Mouse (Mus musculus) ovary, adult 18-20 months (tissue): ENCODE results near the gene Slc38a7.
A peak's percentile ranks its signal among the peaks of the same experiment; 100 is the strongest.
"Not testable (repeated sequence)": the region's sequence is repeated elsewhere in the genome, so short reads cannot be mapped to it uniquely, and the experiment has no call there.

Experiments used
- DNase-seq: peaks from one replicate; pipeline ENCODE4 v3.0.0; 2022; ENCODE audit warnings: low spot score, mixed read lengths

The Slc38a7 gene

GRCm38 (mm10) chr8:95853102-95853843 lies at the start of gene Slc38a7:
TSS of gene Slc38a7 (minus strand) at chr8:95853539.
- DNase-seq, result peak; percentile 63

GRCm38 (mm10) chr8:95901864-95902263 lies 48.5 kb upstream of the Slc38a7 start:
- DNase-seq, result no peak

- DNase-seq, result no peak
These were observed 40.4 kb upstream of the Slc38a7 start for GRCm38 (mm10) chr8:95893701-95894100.

- DNase-seq, result peak; percentile 70
These were observed 35.2 kb upstream of the Slc38a7 start, which contains the start of gene Got2 for GRCm38 (mm10) chr8:95888285-95889136. TSS of gene Got2 (minus strand) at chr8:95888547.

- peak; percentile 54 for DNase-seq
These were observed 34.4 kb upstream of the Slc38a7 start for GRCm38 (mm10) chr8:95887578-95888284.

GRCm38 (mm10) chr8:95886647-95887577 lies 33.6 kb upstream of the Slc38a7 start:
- DNase-seq, result peak; percentile 17

GRCm38 (mm10) chr8:95885966-95886365 lies 32.6 kb upstream of the Slc38a7 start:
- DNase-seq, result no peak

- DNase-seq, result no peak
These were observed 32.0 kb upstream of the Slc38a7 start for GRCm38 (mm10) chr8:95885271-95885841.

GRCm38 (mm10) chr8:95884491-95884890 lies 31.2 kb upstream of the Slc38a7 start:
- no peak for DNase-seq

GRCm38 (mm10) chr8:95882191-95882590 lies 28.9 kb upstream of the Slc38a7 start:
- DNase-seq, result no peak

- DNase-seq, result no peak
These were observed 28.2 kb upstream of the Slc38a7 start for GRCm38 (mm10) chr8:95881576-95881975.

GRCm38 (mm10) chr8:95879823-95880222 lies 26.5 kb upstream of the Slc38a7 start:
- DNase-seq, result no peak

GRCm38 (mm10) chr8:95878176-95878962 lies 25.0 kb upstream of the Slc38a7 start:
- DNase-seq, result peak; percentile 31

GRCm38 (mm10) chr8:95875270-95875669 lies 21.9 kb upstream of the Slc38a7 start:
- DNase-seq, result no peak

- no peak for DNase-seq
These were observed 18.4 kb upstream of the Slc38a7 start for GRCm38 (mm10) chr8:95871690-95872089.

- DNase-seq, result not testable (repeated sequence)
These were observed 11.5 kb upstream of the Slc38a7 start for GRCm38 (mm10) chr8:95864851-95865250.

GRCm38 (mm10) chr8:95863761-95864440 lies 10.6 kb upstream of the Slc38a7 start:
- DNase-seq, result not testable (repeated sequence)

- no peak for DNase-seq
These were observed 835 bp upstream of the Slc38a7 start for GRCm38 (mm10) chr8:95854174-95854573.

GRCm38 (mm10) chr8:95852290-95852689 lies 1.0 kb downstream of the Slc38a7 start:
- DNase-seq, result peak; percentile 28
